Mouse (Mus musculus): ENCODE measurements around the gene Cartpt. TPM values are rescaled to one million over a fixed set of nuclear protein-coding genes. Genes with fewer than 3 reads are reported as not detected.
"Not testable (repeated sequence)": the region's sequence is repeated elsewhere in the genome, so short reads cannot be mapped to it uniquely, and the experiment has no call there.

Cartpt gene
- 10 to 100 TPM; 33.0 to 35.6 TPM for total RNA-seq (2021)

- intact Hi-C loops (cut with DNase I) = no loop called here
- no peak for DNase-seq (ENCODE audit: extremely low spot score in 1 of 2, low spot score in 2 of 2)
Measured at GRCm38 (mm10) chr13:99900965-99901364, at the start of gene Cartpt. Gene Cartpt (minus strand): TSS chr13:99901091.

GRCm38 (mm10) chr13:99947417-99947816 lies 46.5 kb upstream of the Cartpt start:
- no peak for DNase-seq (ENCODE audit: extremely low spot score in 1 of 2, low spot score in 2 of 2)
- intact Hi-C loops (cut with DNase I) = no loop called here

- intact Hi-C loops (cut with DNase I) = no loop called here
- DNase-seq (ENCODE audit: extremely low spot score in 1 of 2, low spot score in 2 of 2) = no peak
Measured at GRCm38 (mm10) chr13:99943525-99943924, 42.6 kb upstream of the Cartpt start.

- DNase-seq (ENCODE audit: extremely low spot score in 1 of 2, low spot score in 2 of 2) = peak in 1 of 2 experiments; percentile 37
- intact Hi-C loops (cut with DNase I) = no loop called here
Measured at GRCm38 (mm10) chr13:99940601-99941000, 39.7 kb upstream of the Cartpt start.

- no peak for DNase-seq (ENCODE audit: extremely low spot score in 1 of 2, low spot score in 2 of 2)
- intact Hi-C loops (cut with DNase I) = no loop called here
Measured at GRCm38 (mm10) chr13:99939320-99939671, 38.4 kb upstream of the Cartpt start.

GRCm38 (mm10) chr13:99938606-99939319 lies 37.9 kb upstream of the Cartpt start:
- DNase-seq (ENCODE audit: extremely low spot score in 1 of 2, low spot score in 2 of 2) = no peak
- intact Hi-C loops (cut with DNase I) = no loop called here

GRCm38 (mm10) chr13:99937741-99938140 lies 36.9 kb upstream of the Cartpt start:
- DNase-seq (ENCODE audit: extremely low spot score in 1 of 2, low spot score in 2 of 2) = no peak

GRCm38 (mm10) chr13:99932406-99932805 lies 31.5 kb upstream of the Cartpt start:
- DNase-seq (ENCODE audit: extremely low spot score in 1 of 2, low spot score in 2 of 2) = no peak
- intact Hi-C loops (cut with DNase I) = no loop called here

More at GRCm38 (mm10) chr13:99937741-99938140, 36.9 kb upstream of the Cartpt start:
- intact Hi-C loops (cut with DNase I) = no loop called here

- no peak for DNase-seq (ENCODE audit: extremely low spot score in 1 of 2, low spot score in 2 of 2)
- intact Hi-C loops (cut with DNase I) = no loop called here
Measured at GRCm38 (mm10) chr13:99931502-99931901, 30.6 kb upstream of the Cartpt start.

- intact Hi-C loops (cut with DNase I) = no loop called here
- DNase-seq (ENCODE audit: extremely low spot score in 1 of 2, low spot score in 2 of 2) = no peak
Measured at GRCm38 (mm10) chr13:99926249-99926648, 25.4 kb upstream of the Cartpt start.

GRCm38 (mm10) chr13:99915632-99916031 lies 14.7 kb upstream of the Cartpt start:
- intact Hi-C loops (cut with DNase I) = no loop called here
- DNase-seq (ENCODE audit: extremely low spot score in 1 of 2, low spot score in 2 of 2) = no peak

- DNase-seq (ENCODE audit: extremely low spot score in 1 of 2, low spot score in 2 of 2) = peak in 1 of 2 experiments; percentile 53
- intact Hi-C loops (cut with DNase I) = no loop called here
Measured at GRCm38 (mm10) chr13:99900557-99900892, 366 bp downstream of the Cartpt start.

GRCm38 (mm10) chr13:99899670-99900556 lies 978 bp downstream of the Cartpt start:
- intact Hi-C loops (cut with DNase I) = no loop called here

GRCm38 (mm10) chr13:99898816-99899215 lies 2.1 kb downstream of the Cartpt start:
- intact Hi-C loops (cut with DNase I) = no loop called here
- DNase-seq (ENCODE audit: extremely low spot score in 1 of 2, low spot score in 2 of 2) = no peak

More at GRCm38 (mm10) chr13:99899670-99900556, 978 bp downstream of the Cartpt start:
- DNase-seq (ENCODE audit: extremely low spot score in 1 of 2, low spot score in 2 of 2) = no peak

- DNase-seq (ENCODE audit: extremely low spot score in 1 of 2, low spot score in 2 of 2) = no peak
- intact Hi-C loops (cut with DNase I) = no loop called here
Measured at GRCm38 (mm10) chr13:99885636-99886035, 15.3 kb downstream of the Cartpt start.

- peak in 1 of 2 experiments; percentile 24 for DNase-seq (ENCODE audit: extremely low spot score in 1 of 2, low spot score in 2 of 2)
- intact Hi-C loops (cut with DNase I) = not testable (repeated sequence)
Measured at GRCm38 (mm10) chr13:99881774-99882173, 19.1 kb downstream of the Cartpt start.

- no peak for DNase-seq (ENCODE audit: extremely low spot score in 1 of 2, low spot score in 2 of 2)
- intact Hi-C loops (cut with DNase I) = no loop called here
Measured at GRCm38 (mm10) chr13:99879696-99880095, 21.2 kb downstream of the Cartpt start.

GRCm38 (mm10) chr13:99872059-99872458 lies 28.8 kb downstream of the Cartpt start:
- DNase-seq (ENCODE audit: extremely low spot score in 1 of 2, low spot score in 2 of 2) = no peak

GRCm38 (mm10) chr13:99868438-99868837 lies 32.5 kb downstream of the Cartpt start:
- no peak for DNase-seq (ENCODE audit: extremely low spot score in 1 of 2, low spot score in 2 of 2)
- intact Hi-C loops (cut with DNase I) = no loop called here

More at GRCm38 (mm10) chr13:99872059-99872458, 28.8 kb downstream of the Cartpt start:
- intact Hi-C loops (cut with DNase I) = no loop called here

- DNase-seq (ENCODE audit: extremely low spot score in 1 of 2, low spot score in 2 of 2) = no peak
- intact Hi-C loops (cut with DNase I) = loop anchor here (5.0 kb wide), 1 partner anchor 138 kb away; no protein-coding TSS in a partner anchor
Measured at GRCm38 (mm10) chr13:99864331-99864730, 36.6 kb downstream of the Cartpt start.

Data from left cerebral cortex, postnatal 10 days (tissue).